Mouse (Mus musculus): ENCODE data around the gene Has1. TPM values are rescaled to one million over a fixed set of nuclear protein-coding genes. Genes with fewer than 3 reads are reported as not detected.

Has1 gene
- polyA plus RNA-seq, 1 experiment from 2014 or later, result 1.7 TPM

DNA sequence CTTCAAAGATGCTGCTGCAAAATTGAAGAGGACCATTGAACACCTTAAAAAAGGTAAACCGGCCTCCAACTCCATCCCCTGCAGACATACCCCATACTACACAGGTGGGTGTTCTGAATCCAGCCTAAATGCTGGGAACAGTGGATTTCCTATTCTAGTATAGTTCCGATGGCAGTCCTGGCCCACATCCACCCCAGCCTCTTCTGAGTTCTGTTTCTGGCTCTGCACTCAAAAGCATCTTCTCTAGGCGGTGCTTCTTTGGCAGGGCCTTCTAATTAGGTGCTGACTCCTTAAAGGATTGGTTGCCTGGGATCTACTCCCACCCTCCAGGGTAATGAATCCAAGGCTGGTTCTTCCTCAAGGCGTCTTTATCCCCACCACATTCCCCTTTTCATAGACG is 18.9 kb downstream of the Has1 start:
- Histone ChIP-seq H3K4me2 (ENCODE audit: low read depth, low read length) (no peak overlapping the region), H3K27me3 (ENCODE audit: control insufficient read depth, insufficient read depth, low read length) (no peaks in the 10 kb centered on the region), H3K27ac (ENCODE audit: low read depth, low read length) (no peak overlapping the region), H3K36me3 (ENCODE audit: control insufficient read depth, insufficient read depth, low read length) (peaks cover 15% of the 10 kb centered on the region; the same call in 1 of the 2 replicates), H3K4me1 (ENCODE audit: control insufficient read depth, insufficient read depth, low read length) (peaks cover 43% of the 10 kb centered on the region), H3K9me3 (ENCODE audit: control insufficient read depth, low read length) (no peaks in the 10 kb centered on the region), H3K9ac (replicated peaks; ENCODE audit: low read depth, low read length) (no peak overlapping the region), H3K4me3 (ENCODE audit: low read depth, low read length) (no peak overlapping the region)
- WGBS, result 74% methylated on average over 5 of the region's 5 CpGs
- no peak for ATAC-seq (ENCODE audit: low read depth)

DNA sequence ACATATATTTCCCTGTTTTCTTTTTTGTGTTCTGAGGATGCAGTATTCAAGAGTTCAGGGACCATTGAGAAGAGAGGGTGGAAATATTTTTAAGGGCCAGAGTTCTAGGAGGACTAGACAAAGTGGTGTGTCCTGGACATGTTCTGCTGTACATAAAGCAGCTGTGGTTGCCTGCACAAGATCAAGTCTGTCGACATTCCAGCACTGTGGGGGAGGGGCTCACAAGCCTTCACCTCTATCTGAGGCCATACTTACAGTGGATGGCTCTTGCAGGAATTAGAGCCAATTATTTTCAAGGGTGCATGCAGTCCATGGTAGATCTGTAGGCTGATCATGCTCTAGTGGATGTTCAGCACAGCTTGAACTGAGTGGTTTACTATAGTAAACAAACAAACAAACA is 20.1 kb downstream of the Has1 start:
- Histone ChIP-seq H3K36me3 (ENCODE audit: control insufficient read depth, insufficient read depth, low read length) (peaks cover 11% of the 10 kb centered on the region; the same call in 1 of the 2 replicates), H3K27ac (ENCODE audit: low read depth, low read length) (no peak overlapping the region), H3K4me1 (ENCODE audit: control insufficient read depth, insufficient read depth, low read length) (peaks cover 55% of the 10 kb centered on the region), H3K27me3 (ENCODE audit: control insufficient read depth, insufficient read depth, low read length) (no peaks in the 10 kb centered on the region), H3K9ac (replicated peaks; ENCODE audit: low read depth, low read length) (no peak overlapping the region), H3K9me3 (ENCODE audit: control insufficient read depth, low read length) (no peaks in the 10 kb centered on the region), H3K4me3 (ENCODE audit: low read depth, low read length) (no peak overlapping the region), H3K4me2 (ENCODE audit: low read depth, low read length) (no peak overlapping the region)
- no peak for ATAC-seq (ENCODE audit: low read depth)
- WGBS, result 20% methylated on average over 1 of the region's 1 CpGs

DNA sequence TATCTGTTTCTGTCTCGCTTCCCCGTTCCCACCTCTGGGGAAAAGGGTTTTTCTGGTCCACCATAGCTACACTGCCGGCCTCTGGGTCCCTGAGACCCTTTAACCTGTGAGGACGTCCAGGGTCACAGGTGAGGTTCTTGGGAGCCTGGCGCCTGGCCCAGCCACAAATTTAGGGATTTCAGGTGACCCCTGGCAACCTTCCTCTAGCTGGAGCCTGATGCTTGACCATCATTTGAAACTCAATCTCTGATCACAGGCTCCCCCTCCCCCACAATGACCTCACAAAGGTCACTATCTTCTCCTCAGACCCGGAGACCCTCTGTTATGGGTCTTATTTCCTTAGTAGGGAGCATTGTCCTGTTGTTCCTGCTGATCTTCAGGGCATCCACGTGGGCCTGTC is 24.3 kb downstream of the Has1 start:
- no peak overlapping the region for H3K9ac ChIP-seq (replicated peaks; ENCODE audit: low read depth, low read length)
- peak overlapping the region; percentile 97 for H3K4me2 ChIP-seq (ENCODE audit: low read depth, low read length)
- H3K9me3 ChIP-seq (ENCODE audit: control insufficient read depth, low read length), result no peaks in the 10 kb centered on the region
- ATAC-seq (ENCODE audit: low read depth), result no peak
- H3K36me3 ChIP-seq (ENCODE audit: control insufficient read depth, insufficient read depth, low read length), result peaks cover 6% of the 10 kb centered on the region; the same call in 1 of the 2 replicates
- H3K4me1 ChIP-seq (ENCODE audit: control insufficient read depth, insufficient read depth, low read length), result peaks cover 45% of the 10 kb centered on the region
- H3K27ac ChIP-seq (ENCODE audit: low read depth, low read length), result no peak overlapping the region
- WGBS, result 69% methylated on average over 7 of the region's 7 CpGs
- no peaks in the 10 kb centered on the region for H3K27me3 ChIP-seq (ENCODE audit: control insufficient read depth, insufficient read depth, low read length)
- peak overlapping the region; percentile 81 for H3K4me3 ChIP-seq (ENCODE audit: low read depth, low read length)

DNA sequence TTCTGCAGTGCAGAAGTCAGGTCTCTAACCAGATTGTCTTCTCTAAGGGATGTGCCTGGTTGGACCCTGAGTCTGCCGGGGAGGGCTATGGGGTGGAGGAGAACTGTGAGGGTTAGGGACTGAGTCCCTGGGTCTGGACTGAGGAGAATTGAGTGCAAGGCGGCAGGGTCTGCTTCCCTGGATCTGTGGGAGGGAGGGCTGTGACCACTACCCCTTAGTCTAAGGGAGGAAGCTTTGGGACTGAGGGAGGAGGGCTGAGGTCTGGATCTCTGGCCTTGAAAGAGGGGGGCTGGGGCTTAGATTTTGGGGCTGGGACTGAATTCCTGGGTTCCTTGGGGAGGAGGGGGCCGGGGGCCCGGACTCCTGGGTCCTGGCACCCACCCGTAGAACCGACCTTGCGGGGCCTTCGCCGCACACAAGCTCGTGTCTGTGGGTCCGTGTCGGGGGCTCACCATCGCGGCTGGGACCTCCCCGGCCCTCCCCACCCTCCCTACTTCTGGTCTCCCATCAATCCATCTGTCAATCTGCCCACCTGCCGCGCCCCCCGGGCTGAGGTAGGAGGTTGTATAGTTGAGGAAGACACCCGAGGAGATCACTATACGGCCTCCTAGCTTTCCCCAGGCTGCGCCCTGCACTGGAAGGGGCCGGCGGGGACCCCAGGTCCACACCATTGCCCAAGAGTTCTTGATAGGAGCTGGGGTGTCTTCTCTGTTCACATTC is 25.0 kb downstream of the Has1 start:
- peaks cover 6% of the 10 kb centered on the region; the same call in 1 of the 2 replicates for H3K36me3 ChIP-seq (ENCODE audit: control insufficient read depth, insufficient read depth, low read length)
- ATAC-seq (ENCODE audit: low read depth), result no peak
- H3K4me2 ChIP-seq (ENCODE audit: low read depth, low read length), result peak overlapping the region; percentile 97
- H3K27me3 ChIP-seq (ENCODE audit: control insufficient read depth, insufficient read depth, low read length), result no peaks in the 10 kb centered on the region
- WGBS, result 43% methylated on average over 21 of the region's 23 CpGs
- H3K9me3 ChIP-seq (ENCODE audit: control insufficient read depth, low read length), result no peaks in the 10 kb centered on the region
- peaks cover 43% of the 10 kb centered on the region for H3K4me1 ChIP-seq (ENCODE audit: control insufficient read depth, insufficient read depth, low read length)
- peak overlapping the region; percentile 81 for H3K4me3 ChIP-seq (ENCODE audit: low read depth, low read length)
- peak overlapping the region; percentile 99 for H3K9ac ChIP-seq (replicated peaks; ENCODE audit: low read depth, low read length)
- peak overlapping the region; percentile 98 for H3K27ac ChIP-seq (ENCODE audit: low read depth, low read length)

DNA sequence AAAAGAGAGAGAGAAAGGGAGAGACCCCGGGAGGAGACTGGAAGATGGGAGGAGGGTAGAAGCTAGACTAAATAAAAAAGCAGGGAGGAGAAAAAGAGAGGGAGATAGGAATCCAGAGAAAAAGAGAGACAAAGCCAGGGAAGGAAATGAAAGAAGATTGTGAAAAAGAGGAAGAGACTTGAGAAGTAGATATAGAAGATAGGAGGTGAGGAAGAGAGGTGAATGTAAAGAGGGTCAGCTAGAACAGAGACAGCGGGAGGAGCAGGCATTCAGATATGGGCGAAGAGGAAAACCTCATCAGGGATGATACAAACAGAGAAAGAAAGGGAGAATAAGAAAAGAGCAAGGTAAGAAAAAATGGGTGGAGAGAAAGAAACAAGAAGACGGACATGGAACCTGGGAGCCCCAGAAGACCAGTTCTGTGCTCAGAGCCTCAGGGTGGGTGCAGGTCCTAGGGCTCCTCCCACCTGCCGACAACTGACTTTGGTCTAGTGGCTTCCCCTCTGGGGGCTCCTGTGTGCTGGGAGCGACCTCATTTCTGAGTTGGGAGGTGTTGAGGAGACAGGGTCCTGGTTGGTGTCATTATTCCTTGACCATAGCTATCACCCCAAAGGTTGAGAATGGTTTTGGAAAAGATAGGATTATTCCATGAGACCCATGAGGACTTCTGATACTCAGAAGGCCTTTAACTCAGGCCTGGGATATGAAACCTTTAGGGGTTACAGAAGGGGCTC is 25.8 kb downstream of the Has1 start:
- no peak for ATAC-seq (ENCODE audit: low read depth)
- Histone ChIP-seq H3K36me3 (ENCODE audit: control insufficient read depth, insufficient read depth, low read length) (peaks cover 6% of the 10 kb centered on the region; the same call in 1 of the 2 replicates), H3K4me3 (ENCODE audit: low read depth, low read length) (peak overlapping the region; percentile 81), H3K4me1 (ENCODE audit: control insufficient read depth, insufficient read depth, low read length) (peaks cover 35% of the 10 kb centered on the region), H3K9me3 (ENCODE audit: control insufficient read depth, low read length) (no peaks in the 10 kb centered on the region), H3K27me3 (ENCODE audit: control insufficient read depth, insufficient read depth, low read length) (no peaks in the 10 kb centered on the region), H3K4me2 (ENCODE audit: low read depth, low read length) (peak overlapping the region; percentile 97), H3K9ac (replicated peaks; ENCODE audit: low read depth, low read length) (peak overlapping the region; percentile 99), H3K27ac (ENCODE audit: low read depth, low read length) (peak overlapping the region; percentile 98)
- WGBS, result 2% methylated on average over 6 of the region's 6 CpGs

DNA sequence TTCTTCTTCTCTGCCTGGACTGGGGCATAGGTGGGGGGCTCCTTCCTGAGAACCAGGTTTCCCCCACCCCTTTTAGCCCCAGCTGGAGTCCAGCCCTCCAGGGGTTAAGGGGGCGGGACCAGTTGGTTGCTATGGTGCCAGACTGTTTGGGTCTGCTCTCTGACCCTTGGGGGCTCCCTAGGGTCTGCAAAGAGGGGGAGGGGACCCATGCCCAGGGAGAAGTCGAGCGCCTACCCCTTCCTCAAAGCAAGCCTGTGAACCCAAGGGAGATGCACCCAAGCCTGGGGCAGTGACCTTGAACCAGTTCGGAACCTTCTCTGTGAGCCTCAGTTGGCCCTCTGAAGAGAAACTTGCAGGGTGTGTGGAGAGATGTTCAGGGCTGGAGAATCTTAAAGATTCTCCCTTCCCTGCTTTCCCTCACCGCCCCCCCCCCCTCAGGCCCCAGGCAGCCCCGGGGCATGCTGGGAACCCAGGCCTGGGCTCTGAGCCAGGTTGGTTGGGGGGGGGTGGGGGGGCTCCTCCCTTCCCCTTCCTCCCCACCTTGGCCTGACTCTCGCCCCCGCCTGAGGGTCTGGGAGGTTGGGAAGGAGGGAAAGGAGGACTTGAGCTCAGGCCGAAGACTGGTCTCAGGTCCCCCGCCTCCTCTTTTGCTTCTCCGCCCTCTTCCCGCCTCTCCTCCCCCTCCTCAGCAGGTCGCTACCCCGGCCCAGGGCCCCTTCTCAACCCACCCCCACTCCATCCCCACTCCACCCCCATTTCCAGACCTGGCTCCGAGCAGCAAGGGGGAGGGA is 26.6 kb downstream of the Has1 start:
- Histone ChIP-seq H3K36me3 (ENCODE audit: control insufficient read depth, insufficient read depth, low read length) (peaks cover 6% of the 10 kb centered on the region; the same call in 1 of the 2 replicates), H3K9me3 (ENCODE audit: control insufficient read depth, low read length) (no peaks in the 10 kb centered on the region), H3K27me3 (ENCODE audit: control insufficient read depth, insufficient read depth, low read length) (no peaks in the 10 kb centered on the region), H3K27ac (ENCODE audit: low read depth, low read length) (peak overlapping the region; percentile 98), H3K9ac (replicated peaks; ENCODE audit: low read depth, low read length) (peak overlapping the region; percentile 99), H3K4me2 (ENCODE audit: low read depth, low read length) (peak overlapping the region; percentile 97), H3K4me1 (ENCODE audit: control insufficient read depth, insufficient read depth, low read length) (peaks cover 31% of the 10 kb centered on the region), H3K4me3 (ENCODE audit: low read depth, low read length) (peak overlapping the region; percentile 81)
- WGBS, result under 1% methylated on average over 9 of the region's 15 CpGs
- ATAC-seq (ENCODE audit: low read depth), result peak; percentile 44

DNA sequence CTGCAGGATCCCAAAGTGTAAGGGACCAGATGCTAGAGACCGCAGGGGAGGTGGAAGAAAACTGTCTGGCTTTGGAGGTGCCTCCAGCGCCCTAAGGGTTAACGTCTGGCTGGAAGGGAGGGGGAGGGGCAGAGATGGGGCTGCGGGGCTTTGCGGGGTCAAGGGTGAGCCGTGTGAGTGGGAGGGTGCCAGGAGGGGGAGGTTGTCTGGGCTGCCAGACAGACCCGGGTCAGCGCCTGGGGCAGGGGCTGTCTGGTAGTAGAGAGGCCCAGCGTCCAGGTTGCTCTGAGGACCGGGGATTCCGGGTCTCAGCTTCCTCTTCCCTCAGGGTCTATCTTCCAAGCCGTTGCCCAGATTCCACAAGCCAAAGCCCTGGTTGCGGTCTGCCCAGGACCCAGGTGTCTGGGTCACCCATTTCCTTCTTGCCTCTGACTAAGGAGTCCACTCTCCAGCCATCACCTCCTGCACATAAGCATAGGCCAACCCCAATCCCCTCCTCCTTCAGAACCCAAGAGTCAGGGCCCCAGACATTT is 27.3 kb downstream of the Has1 start:
- no peaks in the 10 kb centered on the region for H3K9me3 ChIP-seq (ENCODE audit: control insufficient read depth, low read length)
- peak overlapping the region; percentile 99 for H3K9ac ChIP-seq (replicated peaks; ENCODE audit: low read depth, low read length)
- H3K4me1 ChIP-seq (ENCODE audit: control insufficient read depth, insufficient read depth, low read length), result peaks cover 26% of the 10 kb centered on the region
- 1% methylated on average over 10 of the region's 13 CpGs for WGBS
- no peaks in the 10 kb centered on the region for H3K27me3 ChIP-seq (ENCODE audit: control insufficient read depth, insufficient read depth, low read length)
- H3K27ac ChIP-seq (ENCODE audit: low read depth, low read length), result peak overlapping the region; percentile 98
- H3K4me3 ChIP-seq (ENCODE audit: low read depth, low read length), result peak overlapping the region; percentile 81
- ATAC-seq (ENCODE audit: low read depth), result peak; percentile 21
- H3K4me2 ChIP-seq (ENCODE audit: low read depth, low read length), result peak overlapping the region; percentile 97
- H3K36me3 ChIP-seq (ENCODE audit: control insufficient read depth, insufficient read depth, low read length), result peaks cover 6% of the 10 kb centered on the region; the same call in 1 of the 2 replicates

DNA sequence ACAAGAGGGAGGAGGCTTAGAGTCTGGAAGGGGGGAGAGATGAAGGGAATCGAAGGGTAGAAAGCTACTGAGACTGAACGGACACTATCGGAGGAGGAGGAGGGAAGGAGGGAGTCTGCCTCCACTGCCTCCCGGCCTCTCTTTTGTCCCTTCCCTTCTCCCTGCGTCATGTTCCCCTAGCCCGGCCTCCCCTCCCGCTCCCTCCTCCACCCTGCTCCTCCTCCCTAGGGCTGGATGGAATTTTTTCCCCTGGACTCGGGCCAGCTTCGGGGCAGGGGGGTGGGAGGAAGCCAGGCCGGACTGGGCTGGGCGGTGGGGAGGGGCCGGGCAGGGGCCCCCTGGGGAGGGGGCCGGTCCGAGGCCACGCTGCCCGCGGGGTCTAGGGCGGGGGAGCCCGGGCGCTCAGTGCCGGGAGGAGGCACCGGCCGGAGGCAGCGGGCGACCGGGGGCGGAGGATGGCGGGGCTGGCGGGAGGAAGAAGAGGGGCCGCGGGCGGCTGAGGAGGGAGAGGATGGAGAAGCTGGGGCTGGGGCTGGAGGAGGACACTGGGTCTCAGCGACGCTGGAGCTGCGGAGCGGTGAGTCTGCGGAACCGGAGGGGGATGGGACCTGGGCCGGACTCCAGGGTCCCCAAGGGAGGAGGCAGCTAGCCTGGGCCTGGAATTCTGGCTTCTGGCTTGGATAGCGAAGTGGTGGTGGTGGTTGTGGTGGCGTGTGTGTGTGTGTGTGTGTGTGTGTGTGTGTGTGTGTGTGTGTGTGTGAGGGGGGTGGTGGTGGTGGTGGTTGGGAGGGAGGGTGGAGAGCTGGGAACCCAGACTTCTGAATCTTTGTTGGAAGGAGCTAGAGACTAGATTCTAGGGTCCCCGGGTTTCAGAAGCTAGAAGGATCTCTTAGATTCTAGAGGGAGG is 28.0 kb downstream of the Has1 start, which contains the start of gene Spaca6:
TSS of gene Spaca6 (plus strand) at position 408 of the 907 bp plus-strand sequence.
- under 1% methylated on average over 35 of the region's 42 CpGs for WGBS
- H3K27me3 ChIP-seq (ENCODE audit: control insufficient read depth, insufficient read depth, low read length), result no peaks in the 10 kb centered on the region
- peak within 1 kb of the TSS; percentile 98 for H3K27ac ChIP-seq (ENCODE audit: low read depth, low read length)
- H3K9me3 ChIP-seq (ENCODE audit: control insufficient read depth, low read length), result no peaks in the 10 kb centered on the region
- H3K4me1 ChIP-seq (ENCODE audit: control insufficient read depth, insufficient read depth, low read length), result peaks cover 23% of the 10 kb centered on the region
- H3K4me3 ChIP-seq (ENCODE audit: low read depth, low read length), result peak within 1 kb of the TSS; percentile 81
- H3K9ac ChIP-seq (replicated peaks; ENCODE audit: low read depth, low read length), result peak within 1 kb of the TSS; percentile 99
- peaks cover 6% of the 10 kb centered on the region; the same call in 1 of the 2 replicates for H3K36me3 ChIP-seq (ENCODE audit: control insufficient read depth, insufficient read depth, low read length)
- peak; percentile 81 for ATAC-seq (ENCODE audit: low read depth)
- peak within 1 kb of the TSS; percentile 97 for H3K4me2 ChIP-seq (ENCODE audit: low read depth, low read length)

Measured in neural tube, embryonic 14.5 days (tissue).